Mouse (Mus musculus) lung, postnatal 0 days (tissue): ENCODE data around the gene Sh3rf1. TPM values are rescaled to one million over a fixed set of nuclear protein-coding genes. Genes with fewer than 3 reads are reported as not detected.
A peak's percentile ranks its signal among the peaks of the same experiment; 100 is the strongest.

Source experiments
- ATAC-seq: fragments of 200-750 bp; cut with Nextera tagmentation; 2 replicates; pipeline ENCODE4 v1.8.0; 2017; ENCODE audit warnings: moderate library complexity
- DNase-seq: peaks from one replicate; pipeline ENCODE4 v3.0.0-alpha.2; 2016; ENCODE audit warnings: low spot score
- H3K27ac ChIP-seq: fragments of 300-500 bp; sonication (generic); 2 replicates; pipeline ENCODE4 v1.5.1; 2014; ENCODE audit warnings: antibody characterized with exemption, mild to moderate bottlenecking, low read length, mixed read lengths
- H3K27me3 ChIP-seq: fragments of 300-500 bp; sonication (generic); replicated peaks from 2 replicates; pipeline ENCODE4 v1.6.1; 2014; ENCODE audit warnings: low read length, mixed read lengths; ENCODE audit not compliant: insufficient read depth
- H3K36me3 ChIP-seq: fragments of 300-500 bp; sonication (generic); 2 replicates; pipeline ENCODE4 v1.6.1; 2014; ENCODE audit warnings: low read length, mixed read lengths; ENCODE audit not compliant: insufficient read depth
- H3K4me1 ChIP-seq: fragments of 300-500 bp; sonication (generic); 2 replicates; pipeline ENCODE4 v1.6.1; 2014; ENCODE audit warnings: antibody characterized with exemption, low read depth, low read length, mixed read lengths; ENCODE audit not compliant: insufficient read depth
- H3K4me2 ChIP-seq: fragments of 300-500 bp; sonication (generic); replicated peaks from 2 replicates; pipeline ENCODE4 v1.6.1; 2014; ENCODE audit warnings: low read depth, mild to moderate bottlenecking, low read length, moderate library complexity, mixed read lengths
- H3K4me3 ChIP-seq: fragments of 300-500 bp; sonication (generic); 2 replicates; pipeline ENCODE4 v1.5.1; 2014; ENCODE audit warnings: low read depth, low read length
- H3K9ac ChIP-seq: fragments of 300-500 bp; sonication (generic); replicated peaks from 2 replicates; pipeline ENCODE4 v1.6.1; 2014; ENCODE audit warnings: low read depth, mild to moderate bottlenecking
- H3K9me3 ChIP-seq: fragments of 300-500 bp; sonication (generic); 2 replicates; pipeline ENCODE4 v1.6.1; 2016; ENCODE audit warnings: low read length, mixed read lengths
- CTCF ChIP-seq: IDR thresholded peaks from 2 replicates; pipeline ENCODE4 v1.5.1; 2016; ENCODE audit warnings: antibody characterized with exemption, mild to moderate bottlenecking
- EP300 ChIP-seq: IDR thresholded peaks from 2 replicates; pipeline ENCODE4 v1.6.1; 2016; ENCODE audit warnings: antibody characterized with exemption, mild to moderate bottlenecking, control low read depth
- WGBS: fragments of 180-500 bp; shearing (Covaris S2); extraction: QIAGEN DNeasy Blood & Tissue Kit; methylation state at CpG from one replicate; pipeline ENCODE4 v1.1.7; 2014; 5-methylcytosine and 5-hydroxymethylcytosine counted together
- polyA plus RNA-seq: library from polyadenylated mRNA; unstranded; fragments of >200 nt; fragmentation: Nextera tagmentation; extraction: Ambion mirVana; gene quantifications from 2 replicates; pipeline ENCODE4 v1.2.1, GENCODE M21; 2015

Sh3rf1 gene
- polyA plus RNA-seq, 1 experiment from 2014 or later = 11.2 TPM

- no peaks in the 10 kb centered on the region for H3K36me3 ChIP-seq
- 64% methylated on average over 14 of the region's 14 CpGs for WGBS
- H3K27me3 ChIP-seq = no peaks in the 10 kb centered on the region
- ATAC-seq (no peak), DNase-seq (no peak)
- H3K4me1 ChIP-seq = peaks cover 14% of the 10 kb centered on the region; the same call in 1 of the 2 replicates
- no peak overlapping the region for H3K27ac ChIP-seq
- no peak overlapping the region for H3K4me2 ChIP-seq
- H3K4me3 ChIP-seq = no peak overlapping the region
- TF ChIP-seq CTCF = no peak
- TF ChIP-seq EP300 = no peak
- H3K9me3 ChIP-seq = no peaks in the 10 kb centered on the region
- H3K9ac ChIP-seq = no peak overlapping the region
Measured at GRCm38 (mm10) chr8:61286795-61287385, 63.2 kb downstream of the Sh3rf1 start.

DNA sequence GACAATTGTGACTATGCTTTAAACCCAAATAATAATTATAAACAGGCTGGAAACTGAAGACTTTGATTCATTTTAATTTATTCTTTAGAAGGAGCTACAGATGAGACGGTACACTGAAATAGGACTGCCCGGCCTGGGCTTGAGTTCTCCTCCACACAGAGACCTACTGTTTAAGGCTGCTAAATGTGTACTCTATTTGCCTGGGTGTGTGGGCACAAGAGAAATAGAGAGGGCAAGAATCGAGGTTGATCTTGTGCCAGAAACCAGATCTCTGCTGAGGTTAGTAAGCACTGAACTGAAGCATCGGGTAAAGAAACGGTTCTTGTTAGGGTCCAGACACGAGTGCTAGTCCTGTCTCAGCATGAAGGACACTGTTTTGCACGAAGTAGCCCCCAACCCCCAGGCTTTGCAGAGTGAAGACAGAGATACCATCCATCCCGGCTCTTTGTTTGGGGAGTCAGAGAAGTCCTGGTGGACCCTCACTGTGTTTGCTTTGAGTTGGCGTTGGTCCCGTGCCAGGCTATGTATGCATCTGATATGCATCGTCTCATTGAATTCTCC, 64.4 kb downstream of the Sh3rf1 start:
- DNase-seq (no peak), ATAC-seq (no peak)
- no peak for TF ChIP-seq EP300
- no peak for TF ChIP-seq CTCF
- no peak overlapping the region for H3K4me3 ChIP-seq
- H3K4me2 ChIP-seq = no peak overlapping the region
- H3K36me3 ChIP-seq = no peaks in the 10 kb centered on the region
- H3K27ac ChIP-seq = 0 out of 2 replicates have a peak overlapping the region, but pooled peaks have one; percentile 35
- no peaks in the 10 kb centered on the region for H3K9me3 ChIP-seq
- H3K9ac ChIP-seq = no peak overlapping the region
- peaks cover 14% of the 10 kb centered on the region; the same call in 1 of the 2 replicates for H3K4me1 ChIP-seq
- H3K27me3 ChIP-seq = no peaks in the 10 kb centered on the region
- 42% methylated on average over 11 of the region's 11 CpGs for WGBS

DNA sequence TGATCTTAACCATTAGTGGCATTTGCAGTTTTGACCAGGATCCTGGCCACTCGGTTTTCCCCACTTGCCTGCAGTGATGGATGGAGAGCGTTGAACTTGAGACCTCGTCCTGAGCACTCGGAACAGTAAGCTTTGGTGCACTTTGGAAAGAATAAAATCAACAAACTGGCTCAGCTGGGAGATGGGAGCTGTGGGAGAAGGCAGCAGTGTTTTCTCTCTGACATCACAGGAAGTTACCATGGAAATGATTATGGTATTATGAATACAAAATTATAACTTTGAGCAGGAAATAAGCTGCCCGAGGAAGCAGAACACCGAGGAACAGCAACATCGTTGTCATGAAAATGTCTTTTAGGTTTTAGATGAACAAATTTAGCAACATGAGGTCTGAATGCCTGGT, 65.0 kb downstream of the Sh3rf1 start:
- peaks cover 11% of the 10 kb centered on the region; the same call in 1 of the 2 replicates for H3K4me1 ChIP-seq
- peak; percentile 67 for DNase-seq
- ATAC-seq = peak; percentile 50
- no peak overlapping the region for H3K9ac ChIP-seq
- TF ChIP-seq EP300 (no peak), CTCF (no peak)
- H3K4me3 ChIP-seq = no peak overlapping the region
- WGBS = 15% methylated on average over 7 of the region's 7 CpGs
- no peaks in the 10 kb centered on the region for H3K36me3 ChIP-seq
- no peaks in the 10 kb centered on the region for H3K27me3 ChIP-seq
- H3K9me3 ChIP-seq = no peaks in the 10 kb centered on the region
- H3K4me2 ChIP-seq = no peak overlapping the region
- 0 out of 2 replicates have a peak overlapping the region, but pooled peaks have one; percentile 35 for H3K27ac ChIP-seq

DNA sequence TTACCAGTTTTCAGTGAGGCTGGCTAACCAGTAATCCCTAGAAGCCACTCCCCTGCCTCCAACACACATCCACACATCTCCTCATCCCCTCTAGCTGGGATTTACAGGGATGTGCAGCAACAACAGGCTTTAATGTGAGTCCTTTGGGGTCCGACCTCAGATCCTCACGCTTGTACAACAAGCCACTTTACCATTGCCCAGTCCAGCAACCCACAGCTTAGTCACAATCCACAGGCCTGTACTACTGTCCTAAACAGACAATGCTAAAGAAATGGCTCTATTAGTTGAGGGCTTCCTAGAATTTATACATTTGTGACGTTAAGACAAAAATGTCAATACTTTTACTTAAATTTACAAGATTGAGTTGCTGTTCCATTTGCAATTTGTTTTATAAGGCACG, 71.4 kb downstream of the Sh3rf1 start:
- DNase-seq (no peak), ATAC-seq (no peak)
- no peak overlapping the region for H3K27ac ChIP-seq
- H3K36me3 ChIP-seq = no peaks in the 10 kb centered on the region
- WGBS = 95% methylated on average over 4 of the region's 4 CpGs
- H3K9ac ChIP-seq = no peak overlapping the region
- no peak for TF ChIP-seq CTCF
- no peak for TF ChIP-seq EP300
- 0 out of 2 replicates have a peak, but pooled peaks cover 3% of the 10 kb centered on the region for H3K4me1 ChIP-seq
- H3K4me2 ChIP-seq = no peak overlapping the region
- H3K9me3 ChIP-seq = no peaks in the 10 kb centered on the region
- H3K4me3 ChIP-seq = no peak overlapping the region
- no peaks in the 10 kb centered on the region for H3K27me3 ChIP-seq

DNA sequence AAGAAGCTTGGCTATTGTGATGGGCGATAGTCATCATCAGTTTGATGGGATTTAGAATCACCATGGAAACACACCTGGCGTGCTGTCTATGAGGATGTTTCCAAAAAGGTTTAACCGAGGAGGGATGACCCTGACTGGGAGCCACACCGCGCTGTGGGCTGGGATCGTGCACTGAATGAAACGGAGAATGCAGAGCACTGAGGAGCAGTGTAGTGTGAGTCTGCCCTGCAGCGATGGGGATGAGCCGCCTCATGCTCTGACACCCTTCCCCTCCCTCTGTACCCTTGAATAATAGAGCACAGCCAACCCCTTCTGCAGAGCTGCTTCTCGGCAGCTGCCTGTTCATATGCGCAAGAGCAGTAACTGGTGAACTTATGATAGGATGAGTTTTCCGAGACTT, 71.8 kb downstream of the Sh3rf1 start:
- ATAC-seq (no peak), DNase-seq (no peak)
- no peak overlapping the region for H3K27ac ChIP-seq
- H3K9ac ChIP-seq = no peak overlapping the region
- no peaks in the 10 kb centered on the region for H3K9me3 ChIP-seq
- TF ChIP-seq CTCF (no peak), EP300 (no peak)
- 0 out of 2 replicates have a peak, but pooled peaks cover 3% of the 10 kb centered on the region for H3K4me1 ChIP-seq
- H3K27me3 ChIP-seq = no peaks in the 10 kb centered on the region
- H3K36me3 ChIP-seq = no peaks in the 10 kb centered on the region
- H3K4me3 ChIP-seq = no peak overlapping the region
- 79% methylated on average over 12 of the region's 12 CpGs for WGBS
- H3K4me2 ChIP-seq = no peak overlapping the region

DNA sequence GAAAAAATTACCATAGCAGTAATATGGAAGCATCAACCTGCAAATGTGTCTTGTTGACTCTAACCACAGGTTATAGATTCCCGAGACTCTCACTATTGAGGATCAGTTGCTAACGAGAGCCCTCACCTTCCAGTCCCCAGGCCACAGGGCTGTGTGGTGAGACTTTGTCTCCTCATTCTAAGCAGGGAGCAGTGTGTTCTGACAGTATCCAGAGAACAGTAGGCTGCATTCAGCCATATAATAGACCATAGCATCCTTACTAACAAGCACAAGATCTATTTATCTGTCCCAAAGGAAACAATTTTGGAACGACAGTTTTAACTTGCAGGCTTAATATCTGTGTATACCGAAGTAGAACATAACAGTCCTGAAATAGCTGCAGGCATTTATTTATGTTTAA, 75.2 kb downstream of the Sh3rf1 start:
- ATAC-seq (no peak), DNase-seq (no peak)
- Histone ChIP-seq H3K9ac (no peak overlapping the region), H3K4me1 (0 out of 2 replicates have a peak, but pooled peaks cover 3% of the 10 kb centered on the region), H3K27ac (no peak overlapping the region), H3K36me3 (no peaks in the 10 kb centered on the region), H3K4me2 (no peak overlapping the region), H3K4me3 (no peak overlapping the region), H3K9me3 (no peaks in the 10 kb centered on the region), H3K27me3 (no peaks in the 10 kb centered on the region)
- 57% methylated on average over 4 of the region's 4 CpGs for WGBS
- TF ChIP-seq EP300 (no peak), CTCF (no peak)
